In genomic region chr10:89543867-89544266, GRCm38 (mm10) we compare ENCODE assay signal across 23 mouse cellular contexts. TPM values are rescaled to one million over a fixed set of nuclear protein-coding genes. Genes with fewer than 3 reads are reported as not detected.
DNase-seq lines count a peak whose midpoint lies in the region; ATAC-seq and TF ChIP-seq lines count a peak whose summit lies in the region.
"Had no signal": no experiment of that assay in that cellular context is flagged by ENCODE, and none has a peak within 500 bp of the region (broad histone marks: within the 10 kb centered on the region; RNA-seq: fewer than 3 reads in every experiment).

No protein-coding gene starts in this region.

- H3K4me1 ChIP-seq in heart, embryonic 14.5 days (ENCODE audit: control insufficient read depth in 2 of 2, insufficient read depth in 2 of 2, low read length in 2 of 2): peaks cover 3 to 9% of the 10 kb centered on the region in 2 experiments; a peak in 2 of 4 replicates
- H3K4me1 ChIP-seq in lung, embryonic 14.5 days (ENCODE audit: insufficient read depth): no peaks in the 10 kb centered on the region
- H3K4me1 ChIP-seq in stomach, postnatal 0 days (replicated peaks; ENCODE audit: control insufficient read depth, insufficient read depth): no peaks in the 10 kb centered on the region
- H3K4me1 ChIP-seq: embryonic facial prominence, embryonic 13.5 days; forebrain, embryonic 12.5 days had no signal

- H3K27me3 ChIP-seq in heart, embryonic 14.5 days (ENCODE audit: control insufficient read depth, insufficient read depth, low read length): no peaks in the 10 kb centered on the region
- no peaks in the 10 kb centered on the region for H3K27me3 ChIP-seq in lung, embryonic 14.5 days (ENCODE audit: insufficient read depth, low read length)
- H3K27me3 ChIP-seq in stomach, postnatal 0 days (ENCODE audit: control insufficient read depth, insufficient read depth, low read length): no peaks in the 10 kb centered on the region
- H3K27me3 ChIP-seq: embryonic facial prominence, embryonic 13.5 days; forebrain, embryonic 12.5 days; hindbrain, embryonic 13.5 days had no signal

- peak; percentile 80 for DNase-seq in heart, adult 11 months
- DNase-seq in heart, adult 18-20 months: no peak
- no peak for DNase-seq in heart, adult 8-10 months (ENCODE audit: low spot score)
- DNase-seq in lung, embryonic 14.5 days: peak; percentile 22
- no peak for DNase-seq in lung, postnatal 14 days
- DNase-seq in stomach, postnatal 0 days (ENCODE audit: low spot score): peak; percentile 22
- DNase-seq: adrenal gland, adult 8-10 months; adrenal gland, postnatal 36 days; B cell, adult 2 months; cerebellum, adult 11 months; cerebellum, adult 8-10 months; cerebellum, postnatal 14 days; gastrocnemius, postnatal 10 days; kidney, adult 11 months had no signal

- H3K4me3 ChIP-seq in heart, embryonic 14.5 days (ENCODE audit: control insufficient read depth in 1 of 2, insufficient read depth in 1 of 2, low read depth in 1 of 2, low read length in 2 of 2): no peak overlapping the region
- H3K4me3 ChIP-seq in lung, embryonic 14.5 days (ENCODE audit: low read depth, low read length): no peak overlapping the region
- no peak overlapping the region for H3K4me3 ChIP-seq in stomach, postnatal 0 days (ENCODE audit: low read depth, low read length)
- H3K4me3 ChIP-seq: embryonic facial prominence, embryonic 13.5 days; forebrain, embryonic 12.5 days; hindbrain, embryonic 13.5 days had no signal

- TF ChIP-seq CTCF in lung, embryonic 14.5 days (IDR thresholded peaks at IDR 0.05; ENCODE audit: low read depth): no peak
- TF ChIP-seq CTCF in stomach, postnatal 0 days (IDR thresholded peaks at IDR 0.05; ENCODE audit: low read depth): no peak

- no peak for TF ChIP-seq EP300 in stomach, postnatal 0 days (optimal IDR thresholded peaks at IDR 0.05)

- peak; percentile 33; the same call in 1 of the 2 replicates for ATAC-seq in heart, embryonic 14.5 days (ENCODE audit: insufficient number of reproducible peaks, insufficient read depth, low FRiP score, low read depth)
- peak; percentile 73; the same call in 1 of the 2 replicates for ATAC-seq in lung, embryonic 14.5 days (ENCODE audit: insufficient read depth)
- ATAC-seq in stomach, postnatal 0 days (ENCODE audit: low FRiP score, low TSS enrichment): peak; percentile 68; the same call in 1 of the 2 replicates
- ATAC-seq: CD4-positive, CD25-positive, alpha-beta regulatory T cell, adult 4 months; forebrain, embryonic 16.5 days; hindbrain, postnatal 0 days had no signal

- peak overlapping the region in 1 of 2 experiments; percentile 61; a peak in 1 of 4 replicates for H3K27ac ChIP-seq in heart, embryonic 14.5 days (replicated peaks in 1 of 2; ENCODE audit: control insufficient read depth in 1 of 2, insufficient read depth in 1 of 2, low read depth in 2 of 2, low read length in 2 of 2)
- H3K27ac ChIP-seq in lung, embryonic 14.5 days (ENCODE audit: low read depth): no peak overlapping the region
- H3K27ac ChIP-seq in stomach, postnatal 0 days (replicated peaks): no peak overlapping the region
- H3K27ac ChIP-seq: embryonic facial prominence, embryonic 13.5 days; forebrain, embryonic 12.5 days; hindbrain, embryonic 13.5 days; hindbrain, postnatal 0 days had no signal

- no peaks in the 10 kb centered on the region for H3K9me3 ChIP-seq in heart, embryonic 14.5 days (ENCODE audit: control insufficient read depth, low read length)
- H3K9me3 ChIP-seq in lung, embryonic 14.5 days (ENCODE audit: low read depth, low read length): no peaks in the 10 kb centered on the region
- H3K9me3 ChIP-seq in stomach, postnatal 0 days (ENCODE audit: control insufficient read depth, low read length): no peaks in the 10 kb centered on the region
- H3K9me3 ChIP-seq: embryonic facial prominence, embryonic 13.5 days; forebrain, embryonic 12.5 days; G1E had no signal

- H3K36me3 ChIP-seq in heart, embryonic 14.5 days (ENCODE audit: control insufficient read depth, insufficient read depth, low read length): no peaks in the 10 kb centered on the region
- no peaks in the 10 kb centered on the region for H3K36me3 ChIP-seq in lung, embryonic 14.5 days (ENCODE audit: insufficient read depth)
- H3K36me3 ChIP-seq in stomach, postnatal 0 days (ENCODE audit: control insufficient read depth, insufficient read depth, low read length): no peaks in the 10 kb centered on the region
- H3K36me3 ChIP-seq: embryonic facial prominence, embryonic 13.5 days; forebrain, embryonic 12.5 days; G1E; hindbrain, embryonic 13.5 days had no signal

- no peak overlapping the region for H3K9ac ChIP-seq in heart, embryonic 14.5 days (ENCODE audit: low read length)
- no peak overlapping the region for H3K9ac ChIP-seq in lung, embryonic 14.5 days
- no peak overlapping the region for H3K9ac ChIP-seq in stomach, postnatal 0 days (ENCODE audit: low read length)
- H3K9ac ChIP-seq: embryonic facial prominence, embryonic 13.5 days; forebrain, embryonic 12.5 days; hindbrain, embryonic 13.5 days had no signal

- 0 out of 2 replicates have a peak overlapping the region, but pooled peaks have one; percentile 7 for H3K4me2 ChIP-seq in heart, embryonic 14.5 days (ENCODE audit: low read length)
- no peak overlapping the region for H3K4me2 ChIP-seq in lung, embryonic 14.5 days
- no peak overlapping the region for H3K4me2 ChIP-seq in stomach, postnatal 0 days (replicated peaks; ENCODE audit: low read depth)
- H3K4me2 ChIP-seq: embryonic facial prominence, embryonic 13.5 days; forebrain, embryonic 12.5 days; hindbrain, embryonic 13.5 days had no signal

- WGBS in heart, embryonic 14.5 days: 18% methylated on average over 6 of the region's 6 CpGs
- 46% methylated on average over 6 of the region's 6 CpGs for WGBS in lung, embryonic 14.5 days
- 69% methylated on average over 6 of the region's 6 CpGs for WGBS in stomach, postnatal 0 days

RNA-seq across cellular contexts. Expression of gene Nr1h4, which starts 10.5 kb away (rescaled TPM):
- under 1 TPM; 0.28 to 0.37 TPM for total RNA-seq in heart, adult 18-20 months (2021)
- 0.90 and 1.2 TPM in 2 replicates for polyA plus RNA-seq in heart, embryonic 14.5 days (2014; fragmentation: Nextera tagmentation; extraction: Ambion mirVana)
- total RNA-seq in heart, adult 8-10 months (2022): under 1 TPM; 0.35 to 0.50 (median 0.41) TPM
- polyA plus RNA-seq in lung, embryonic 14.5 days (2014; fragmentation: Nextera tagmentation; extraction: Ambion mirVana): 0.38 and 0.45 TPM in 2 replicates
- polyA plus RNA-seq in stomach, postnatal 0 days (2015; fragmentation: Nextera tagmentation; extraction: Ambion mirVana): 10.5 and 11.5 TPM in 2 replicates
- total RNA-seq: G1E; gastrocnemius, postnatal 10 days; hematopoietic stem cell, adult 5-6 weeks; hindbrain, postnatal 0 days had no signal
- polyA plus RNA-seq: CD4-positive, CD25-positive, alpha-beta regulatory T cell, adult 4 months; embryonic facial prominence, embryonic 13.5 days; forebrain, embryonic 12.5 days; G1E; hindbrain, embryonic 13.5 days had no signal

Comparison
In these comparisons a context has a peak if more than half of its experiments do, and no peak if none do; other contexts are left out.
1. DNase-seq: peak in heart, adult 11 months (single experiment), lung, embryonic 14.5 days (single experiment) and stomach, postnatal 0 days (single experiment); none in heart, adult 18-20 months (0 of 2), heart, adult 8-10 months (single experiment) and lung, postnatal 14 days (single experiment).
2. Peak in every context shown above with its lines, with median percentiles within 50 percentile points of each other: ATAC-seq.